Mouse (Mus musculus) heart, postnatal 4 days (tissue): ENCODE results near the gene Manf. TPM values are rescaled to one million over a fixed set of nuclear protein-coding genes. Genes with fewer than 3 reads are reported as not detected.

ENCODE experiments used
- DNase-seq: peaks from one replicate; pipeline ENCODE4 v3.0.0; 2021
- total RNA-seq, 2 experiments: library from RNA; stranded (reverse); gene quantifications; 2 replicates each; pipeline ENCODE4 v1.2.3; 2021

Manf gene
- 100 to 1,000 TPM; 137 to 160 TPM for total RNA-seq

DNA sequence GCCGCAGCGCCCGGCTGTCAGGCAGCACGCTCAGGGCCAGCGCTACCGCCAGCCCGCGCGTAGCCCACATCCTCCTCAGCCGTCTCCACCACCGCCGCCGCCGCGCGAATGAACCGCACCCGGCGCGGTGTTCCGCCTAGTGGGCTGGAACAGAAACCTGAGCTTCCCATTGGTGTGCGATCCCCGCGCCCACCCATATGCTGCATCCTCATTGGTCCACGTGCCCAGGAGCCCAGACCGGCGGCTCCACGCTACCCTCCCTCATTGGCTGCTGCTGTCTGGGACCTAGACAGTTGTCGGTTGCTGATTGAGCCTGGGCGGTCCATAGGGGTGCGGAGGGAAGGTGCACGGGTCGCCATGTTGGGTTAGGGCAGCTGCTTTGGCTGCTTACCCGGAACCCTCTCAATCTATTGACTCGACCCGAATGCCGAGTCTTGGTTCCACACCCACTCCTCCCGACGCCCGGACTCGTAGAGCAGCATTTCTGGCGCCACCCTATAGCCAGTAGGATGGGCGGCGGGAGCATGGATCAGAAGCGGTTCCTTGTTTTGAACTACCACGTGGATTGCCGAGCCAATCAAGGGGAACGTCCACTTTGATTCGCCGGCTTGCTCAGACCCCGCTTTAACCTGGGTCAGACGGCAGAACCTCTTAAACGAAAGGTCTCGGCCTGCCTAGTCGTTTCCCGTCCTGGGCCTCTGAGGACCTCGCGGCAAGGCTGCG lies at the start of gene Manf:
Gene Manf (minus strand): TSS at position 151 of the 723 bp plus-strand sequence.
- peak; percentile 96 for DNase-seq

DNA sequence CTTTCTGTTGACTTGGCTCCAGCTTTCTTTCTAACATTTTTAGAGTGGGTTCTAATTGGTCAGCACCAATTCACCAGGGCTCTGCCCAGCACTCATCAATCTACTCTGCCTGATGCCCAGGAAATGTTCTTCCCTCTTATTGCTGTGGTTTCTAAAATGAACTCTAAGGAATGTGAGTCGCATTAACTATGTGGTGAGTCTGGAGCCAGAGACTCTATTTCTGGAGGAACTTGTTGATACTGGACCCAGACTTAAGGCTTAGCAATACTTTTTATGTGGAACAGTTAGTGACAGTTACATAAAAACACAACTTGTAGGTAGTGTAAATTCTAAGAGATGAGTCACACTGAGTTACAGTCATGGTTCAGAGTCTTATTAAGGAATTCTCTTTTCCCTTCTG lies 43.2 kb upstream of the Manf start:
- DNase-seq: no peak

DNA sequence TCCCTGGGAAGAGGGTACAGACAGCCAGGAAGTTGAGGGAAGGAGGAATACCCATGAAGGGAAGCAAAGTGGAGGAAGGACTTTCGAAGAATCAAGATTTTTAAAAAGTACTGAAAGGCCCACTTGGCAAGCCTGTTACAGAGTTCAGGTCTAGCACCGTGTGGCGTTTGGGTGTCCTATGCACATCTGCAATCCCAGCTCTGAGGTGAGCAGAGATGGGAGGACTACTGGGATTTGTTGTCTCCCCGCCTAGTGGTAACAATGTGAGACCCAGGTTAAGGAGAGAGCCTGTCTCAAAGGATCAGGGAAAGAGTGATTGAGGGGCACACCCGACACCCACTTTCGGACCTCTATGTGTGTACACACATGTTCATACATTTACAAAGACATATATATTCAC lies 23.1 kb upstream of the Manf start:
- no peak for DNase-seq

DNA sequence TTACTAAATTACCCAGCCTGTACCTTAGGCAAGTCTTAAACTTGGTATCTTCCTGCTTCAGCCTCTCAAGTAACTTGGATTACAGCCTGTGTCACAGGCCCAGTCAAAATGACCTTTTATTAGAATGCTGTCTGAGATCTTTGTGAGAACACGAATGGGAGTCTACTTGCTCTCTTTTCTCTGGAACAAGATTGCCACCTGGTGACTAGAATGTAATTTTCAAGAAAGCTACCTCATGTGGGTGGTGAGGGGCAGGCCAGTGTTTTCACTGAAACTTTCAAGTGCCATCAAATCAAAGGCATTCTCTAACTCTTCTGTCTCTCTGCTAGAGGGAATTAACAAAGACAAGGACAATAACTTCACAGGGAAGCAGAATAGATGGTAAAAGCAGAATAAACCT lies 22.0 kb upstream of the Manf start:
- no peak for DNase-seq

DNA sequence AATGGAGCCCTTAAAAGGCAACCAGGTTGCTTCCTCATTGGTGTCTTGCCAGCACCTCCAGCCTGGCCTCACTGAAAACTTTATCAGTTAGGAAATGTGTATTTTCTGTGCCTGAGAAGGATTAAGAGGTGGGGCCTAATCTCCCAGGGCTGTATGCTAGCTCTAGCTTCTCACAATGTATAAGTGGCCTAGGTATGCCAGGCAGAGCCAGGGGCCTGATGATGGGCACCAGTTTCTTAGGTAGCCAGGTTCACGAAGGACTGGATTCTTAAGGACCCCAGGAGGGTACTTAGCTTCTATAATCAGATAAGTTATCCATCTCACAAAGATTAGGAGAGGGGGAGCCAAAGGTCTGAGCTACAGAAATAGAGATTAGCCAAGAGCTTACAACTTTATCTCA lies 19.8 kb upstream of the Manf start:
- no peak for DNase-seq

DNA sequence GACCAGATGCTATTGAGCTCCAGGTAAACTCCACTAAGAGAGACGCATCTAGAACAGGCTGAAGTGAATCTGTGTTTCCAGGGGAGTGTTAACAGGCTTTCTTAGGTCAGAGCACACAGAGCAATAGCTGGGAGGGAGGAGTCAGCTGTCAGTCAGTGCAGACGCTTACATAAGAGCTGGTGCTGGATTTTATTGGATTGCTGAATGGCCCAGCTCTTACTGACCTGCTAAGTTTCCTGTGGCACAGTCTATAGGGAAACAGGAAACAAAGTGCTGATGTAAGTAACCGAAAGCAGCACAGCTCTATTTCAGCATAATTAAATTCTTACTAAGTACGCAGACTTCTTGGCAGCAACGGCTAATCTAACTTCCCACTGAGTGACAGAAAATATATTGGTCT lies 16.9 kb upstream of the Manf start:
- no peak for DNase-seq

DNA sequence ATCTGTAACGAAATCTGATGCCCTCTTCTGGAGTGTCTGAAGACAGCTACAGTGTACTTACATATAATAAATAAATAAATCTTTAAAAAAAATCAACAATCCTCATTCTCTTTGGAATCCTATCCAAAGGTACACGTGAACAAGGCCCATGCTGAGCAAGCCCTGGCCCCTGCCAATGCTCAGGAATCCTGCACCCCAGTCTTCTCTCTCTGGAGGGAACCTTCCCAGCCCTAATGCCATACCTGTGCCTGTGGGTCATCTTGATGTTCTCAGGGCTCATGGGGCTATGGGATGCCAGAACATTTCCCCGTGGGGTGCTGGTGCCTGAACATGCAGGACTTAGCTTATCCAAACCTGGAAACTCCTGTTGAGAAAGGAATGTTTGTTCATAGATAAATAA lies 16.4 kb upstream of the Manf start:
- no peak for DNase-seq

DNA sequence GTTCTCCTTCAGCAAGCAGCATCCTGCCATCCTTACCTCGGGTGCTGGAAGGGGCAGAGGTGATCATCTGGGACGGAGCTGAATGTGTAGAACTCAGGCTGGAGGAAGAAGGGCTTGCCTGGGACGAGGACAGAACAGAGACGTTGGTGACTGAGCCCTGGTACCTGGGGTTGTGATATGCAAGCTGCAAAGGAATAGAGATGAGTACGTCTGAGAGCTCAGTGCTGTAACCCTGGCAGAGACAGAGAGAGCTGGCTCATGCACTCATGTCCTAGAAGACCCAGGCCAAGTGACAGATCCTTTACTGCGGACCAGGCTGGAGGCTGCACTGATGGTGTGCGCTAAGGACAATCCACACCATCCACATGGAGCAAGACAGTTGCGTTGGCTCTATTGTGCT lies 14.8 kb upstream of the Manf start:
- DNase-seq: no peak

DNA sequence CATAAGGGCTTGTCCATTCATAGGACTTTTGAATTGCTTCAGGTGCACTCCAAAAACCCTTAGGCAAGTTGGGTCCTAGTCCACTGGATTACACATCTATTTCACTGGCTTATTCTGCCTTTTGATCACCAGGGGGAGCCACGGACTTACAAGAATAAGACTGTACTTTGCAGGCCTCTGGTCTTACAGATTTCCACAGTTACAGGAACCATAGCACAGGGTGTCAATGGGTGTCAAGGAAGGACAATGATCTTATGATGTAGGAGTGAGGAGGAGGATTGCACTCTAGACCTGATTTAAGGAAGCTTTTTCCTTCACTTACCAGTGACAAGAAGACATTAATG lies 12.0 kb upstream of the Manf start:
- peak; percentile 59 for DNase-seq

DNA sequence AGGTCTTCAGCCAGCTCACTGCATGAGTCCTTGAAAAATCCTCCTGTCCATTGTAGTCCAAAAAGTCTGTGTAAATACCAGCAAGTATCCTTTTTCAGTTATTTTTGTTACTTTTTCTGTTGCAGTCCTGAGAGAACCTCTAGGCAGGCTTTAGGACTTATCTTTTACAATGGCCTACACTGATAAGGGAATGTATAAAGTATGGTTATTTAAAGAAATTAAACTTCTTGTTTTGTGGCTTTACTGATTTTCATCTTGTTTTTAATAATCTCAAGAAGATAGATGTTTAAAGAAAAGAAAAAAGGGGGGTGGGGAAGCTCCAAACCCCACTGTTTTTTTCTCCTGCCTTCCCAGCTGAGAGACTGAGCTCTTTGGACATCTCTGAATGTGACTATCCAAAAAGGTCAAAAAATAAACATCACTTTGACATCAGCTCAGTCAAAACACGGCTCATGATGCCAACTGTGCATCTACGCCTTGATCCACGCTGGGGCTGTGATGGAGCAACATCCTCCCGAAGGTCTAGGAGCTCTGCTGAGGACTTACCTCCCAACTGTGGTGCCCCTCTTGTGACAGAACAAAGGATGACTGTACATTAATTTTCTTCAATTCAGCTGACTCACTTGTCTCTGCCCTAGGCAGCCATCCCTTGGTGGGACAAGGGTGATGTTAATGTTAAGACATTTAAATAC lies 11.5 kb upstream of the Manf start:
- DNase-seq: no peak

DNA sequence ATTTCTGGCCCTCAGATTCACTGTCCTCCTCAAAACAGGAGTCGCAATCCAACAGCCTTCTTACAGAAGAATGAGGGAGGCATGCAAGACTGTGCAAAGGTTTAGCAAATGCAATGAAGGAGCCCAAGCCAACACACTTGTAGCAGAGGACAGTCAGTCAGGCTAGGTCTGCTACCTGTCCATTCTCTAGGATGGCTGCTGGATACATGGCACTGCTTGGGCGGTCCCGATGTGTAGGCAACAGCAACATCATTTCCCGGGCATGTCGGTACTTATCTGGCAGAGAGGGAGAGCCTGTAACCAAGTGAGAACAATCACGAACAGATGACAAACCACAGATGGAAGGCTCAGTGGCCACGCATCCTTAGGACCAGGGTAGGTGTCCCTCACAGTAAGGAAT lies 9.8 kb upstream of the Manf start:
- no peak for DNase-seq

DNA sequence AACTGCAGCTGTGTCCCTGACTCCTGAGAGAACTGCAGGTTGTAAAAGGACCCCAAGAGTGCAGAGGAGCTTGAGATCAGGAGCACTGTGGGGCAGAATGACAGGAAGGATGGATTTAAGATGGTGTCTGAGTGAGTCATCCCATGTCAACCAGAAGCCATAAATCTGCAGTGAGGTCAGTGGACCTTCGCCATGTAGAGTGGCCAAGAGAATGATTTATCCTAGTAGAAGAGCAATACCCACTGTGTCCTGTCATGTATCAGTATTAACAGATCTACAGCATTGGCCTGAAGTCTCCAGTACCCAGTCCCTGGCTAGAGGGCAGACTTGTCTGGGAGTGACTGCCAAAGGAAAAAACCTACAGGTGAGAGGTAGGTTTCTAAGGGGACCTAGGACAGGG lies 7.1 kb upstream of the Manf start:
- no peak for DNase-seq

DNA sequence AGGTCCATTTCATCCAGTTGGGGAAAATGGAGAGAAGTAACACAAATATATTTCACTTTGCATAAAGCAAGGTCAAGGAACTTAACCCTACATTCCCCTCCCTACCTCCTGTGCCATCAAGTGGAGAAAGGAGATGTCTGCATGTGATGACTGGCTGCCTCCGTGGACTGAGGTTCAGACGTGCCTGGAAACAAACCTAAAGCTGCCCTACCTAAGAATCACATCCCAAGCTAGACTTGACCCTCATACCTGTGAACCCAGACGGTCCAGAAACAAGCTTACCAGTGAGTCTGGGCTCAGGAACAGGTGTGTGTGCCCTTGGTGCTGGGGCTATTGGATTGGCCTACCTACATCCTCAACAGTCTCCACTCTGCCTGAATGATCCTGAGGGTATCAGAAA lies 1.5 kb upstream of the Manf start:
- DNase-seq: no peak

DNA sequence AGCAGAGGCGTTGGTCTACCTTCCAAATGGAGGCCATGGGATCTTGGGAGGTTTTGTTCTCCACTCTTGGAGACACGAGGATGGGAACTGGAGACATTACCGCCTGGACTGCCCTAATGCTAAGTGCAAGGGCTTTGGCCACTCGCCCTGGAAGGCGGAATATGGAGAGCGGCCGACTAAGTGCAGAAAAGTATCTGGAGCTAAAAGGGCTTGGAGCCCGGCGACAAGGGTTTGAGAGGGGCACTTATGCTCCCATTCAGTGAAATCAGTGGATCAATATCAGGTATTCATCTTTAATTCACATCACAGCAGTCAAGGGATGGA lies 735 bp upstream of the Manf start:
- DNase-seq: no peak

DNA sequence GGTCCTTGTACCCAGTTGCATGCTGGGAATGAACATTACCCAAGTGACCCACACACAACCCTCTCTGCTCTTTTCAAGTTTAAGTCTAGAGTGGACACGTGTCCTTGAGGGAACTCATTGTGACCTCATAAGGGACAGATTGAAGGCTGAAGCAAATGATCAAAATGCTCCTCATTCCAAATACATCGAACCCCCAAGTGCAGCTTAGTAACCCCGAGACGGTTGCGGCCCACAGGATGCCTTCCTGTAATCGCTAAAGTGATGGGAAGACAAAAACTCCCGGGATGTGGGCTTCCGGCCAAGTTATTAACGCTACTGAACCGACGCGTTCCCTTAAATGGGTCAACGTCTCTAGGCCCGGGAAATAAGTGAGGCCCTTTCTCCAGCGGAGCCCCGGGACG lies 438 bp downstream of the Manf start:
- no peak for DNase-seq

DNA sequence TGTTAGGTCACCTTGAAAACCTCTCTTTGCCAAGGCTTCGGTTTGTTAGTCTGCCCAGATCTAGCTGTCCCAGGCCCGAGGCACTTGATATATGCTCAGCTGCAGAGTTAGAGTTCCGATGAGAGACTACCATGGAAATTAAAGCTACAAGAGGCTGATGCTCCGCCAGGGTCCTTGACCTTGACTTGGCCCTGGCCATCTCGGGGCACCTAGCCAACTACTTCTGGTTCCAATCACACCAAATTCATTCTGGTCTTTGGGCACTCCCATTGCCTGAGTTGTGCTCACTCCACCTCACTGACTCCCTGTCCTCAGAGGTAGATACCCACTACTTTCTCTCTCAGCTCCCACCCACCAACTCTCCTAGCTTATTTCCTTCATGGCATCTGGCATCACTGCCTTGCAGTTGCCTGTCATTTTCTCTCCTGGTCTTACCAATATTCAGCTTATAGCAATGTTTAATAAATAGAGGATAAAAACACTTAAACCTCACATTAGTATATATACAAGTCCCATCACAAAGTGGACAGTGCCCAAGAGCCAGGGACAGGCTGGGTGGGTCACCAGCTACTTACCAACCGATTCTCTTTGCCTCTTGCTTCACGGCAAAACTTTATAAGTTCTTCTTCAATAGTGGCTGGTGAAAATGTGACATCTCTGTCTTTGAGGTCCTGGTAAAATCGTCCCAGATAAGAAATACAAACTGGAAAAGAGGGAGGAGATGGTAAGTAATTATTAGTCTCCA lies 1.1 kb downstream of the Manf start:
- DNase-seq: peak; percentile 31

DNA sequence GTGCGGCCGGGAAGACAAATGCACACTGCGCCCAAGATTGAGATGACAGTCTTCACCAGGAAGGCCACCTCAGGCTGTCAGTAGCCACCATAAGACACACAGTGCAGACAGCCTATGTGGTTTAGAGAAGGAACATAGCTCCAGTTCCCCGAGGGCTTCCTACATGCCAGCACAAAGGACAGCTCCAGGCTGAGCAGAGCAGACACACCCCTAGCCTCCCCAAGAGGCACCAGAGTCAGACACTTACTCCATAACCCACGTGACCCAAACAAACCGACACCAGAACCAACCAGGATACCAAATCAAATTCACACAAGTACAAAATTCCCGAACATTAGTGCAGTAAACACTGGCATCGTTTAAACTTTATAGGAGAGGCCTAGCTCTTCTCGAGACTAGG lies 2.5 kb downstream of the Manf start:
- DNase-seq: no peak

DNA sequence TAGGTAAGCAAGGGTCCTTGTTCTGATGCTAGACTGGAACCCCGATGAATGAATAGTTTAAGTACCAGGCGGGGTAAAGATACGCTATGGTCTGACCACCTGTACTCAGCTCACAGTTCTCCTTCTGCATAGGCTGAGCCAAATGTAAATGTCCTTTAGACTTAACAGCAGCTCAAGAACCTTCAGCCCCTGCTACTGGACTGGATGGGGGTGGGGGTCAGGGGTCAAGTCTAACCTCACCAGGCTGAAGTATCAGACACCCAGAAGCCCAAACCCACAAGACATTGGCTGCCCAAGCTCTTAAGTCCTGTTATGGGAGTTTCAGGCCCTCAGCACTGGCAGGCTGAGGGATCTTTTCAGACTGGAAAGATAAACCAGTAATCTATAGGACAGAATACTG lies 3.4 kb downstream of the Manf start:
- DNase-seq: no peak

DNA sequence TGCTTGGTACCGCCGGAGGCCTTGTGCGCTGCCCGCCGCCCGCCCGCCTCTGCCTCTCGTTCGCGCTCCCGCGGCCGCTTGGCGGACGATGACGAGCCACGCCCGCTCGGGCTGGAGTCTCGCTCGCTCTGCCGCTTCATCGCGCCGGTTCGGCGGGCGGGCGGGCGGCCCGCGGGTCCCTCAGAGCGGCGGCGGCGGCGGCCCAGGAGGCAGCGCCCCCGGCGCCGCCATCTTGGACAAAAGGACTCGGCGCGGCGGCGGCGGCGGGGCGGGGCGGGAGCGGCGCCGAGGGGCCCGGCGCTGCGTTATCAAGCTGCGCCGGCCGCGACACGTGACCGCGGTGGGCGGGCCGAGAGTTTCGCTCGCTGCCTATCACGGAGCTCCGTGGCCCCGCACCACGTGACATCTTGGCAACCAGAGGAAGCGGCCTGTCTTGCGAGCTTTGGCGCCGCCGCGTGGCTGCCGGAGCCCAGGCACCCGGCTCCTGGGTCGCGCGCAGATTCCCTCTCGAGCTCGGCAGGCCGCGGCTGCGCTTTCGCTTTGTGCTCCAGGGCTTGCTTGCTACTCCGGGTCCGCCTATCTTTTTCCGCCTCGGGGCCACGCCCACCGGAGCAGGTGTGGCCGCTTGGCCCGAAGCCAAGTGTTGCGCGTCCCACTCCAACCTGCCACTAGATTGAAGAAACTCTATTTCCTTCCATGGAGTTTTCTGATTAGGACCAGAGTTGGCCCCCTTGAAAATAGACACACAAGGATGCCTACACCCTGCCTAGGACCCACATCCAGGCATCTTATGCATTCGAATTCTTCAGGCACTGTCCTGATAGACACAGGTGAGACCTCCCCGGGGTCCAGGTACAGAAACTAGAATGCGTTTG lies 4.7 kb downstream of the Manf start, which contains the start of gene Rbm15b:
Gene Rbm15b (minus strand): TSS at position 601 of the 875 bp plus-strand sequence.
- DNase-seq: peak; percentile 99

DNA sequence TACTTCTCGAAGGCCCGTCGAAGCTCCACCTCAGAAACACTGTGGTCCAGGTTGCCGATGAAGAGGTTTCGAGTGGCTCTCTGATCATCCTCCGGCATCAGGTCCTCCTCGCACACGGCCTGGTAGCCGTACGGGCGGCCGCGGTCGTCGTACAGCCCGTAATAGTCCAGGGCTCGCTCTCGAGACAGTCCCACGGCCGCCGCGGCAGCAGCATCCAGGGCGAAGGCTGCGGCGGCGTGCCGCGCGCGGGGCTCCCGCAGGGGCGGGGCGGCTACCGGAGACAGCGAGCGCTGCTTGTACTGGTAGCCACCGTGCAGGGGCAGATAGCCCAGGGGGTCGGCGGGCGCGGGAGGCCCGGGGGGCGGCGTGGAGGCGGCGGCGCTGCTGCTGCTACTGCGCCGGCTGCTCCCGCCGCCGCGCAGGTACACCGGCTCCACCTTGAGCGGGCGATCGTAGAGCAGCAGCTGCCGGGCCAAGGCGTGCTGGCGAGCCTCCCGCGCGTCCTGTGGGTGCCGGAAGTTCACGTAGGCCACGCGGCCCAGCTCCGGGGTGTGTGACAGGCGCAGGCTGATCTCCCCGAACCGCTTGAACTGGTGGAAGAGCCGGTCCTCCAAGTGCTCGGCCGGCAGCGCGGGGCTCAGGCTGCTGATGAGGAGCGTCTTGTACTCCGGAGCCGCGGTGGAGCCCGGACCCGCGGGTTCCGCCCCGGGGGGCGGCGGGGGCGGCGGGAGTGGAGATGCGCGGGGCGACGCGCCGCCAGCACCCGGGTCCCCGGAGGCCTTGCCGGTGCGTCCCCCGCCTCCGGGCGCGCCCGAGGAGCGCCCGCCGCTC lies 5.7 kb downstream of the Manf start:
- peak; percentile 57 for DNase-seq

DNA sequence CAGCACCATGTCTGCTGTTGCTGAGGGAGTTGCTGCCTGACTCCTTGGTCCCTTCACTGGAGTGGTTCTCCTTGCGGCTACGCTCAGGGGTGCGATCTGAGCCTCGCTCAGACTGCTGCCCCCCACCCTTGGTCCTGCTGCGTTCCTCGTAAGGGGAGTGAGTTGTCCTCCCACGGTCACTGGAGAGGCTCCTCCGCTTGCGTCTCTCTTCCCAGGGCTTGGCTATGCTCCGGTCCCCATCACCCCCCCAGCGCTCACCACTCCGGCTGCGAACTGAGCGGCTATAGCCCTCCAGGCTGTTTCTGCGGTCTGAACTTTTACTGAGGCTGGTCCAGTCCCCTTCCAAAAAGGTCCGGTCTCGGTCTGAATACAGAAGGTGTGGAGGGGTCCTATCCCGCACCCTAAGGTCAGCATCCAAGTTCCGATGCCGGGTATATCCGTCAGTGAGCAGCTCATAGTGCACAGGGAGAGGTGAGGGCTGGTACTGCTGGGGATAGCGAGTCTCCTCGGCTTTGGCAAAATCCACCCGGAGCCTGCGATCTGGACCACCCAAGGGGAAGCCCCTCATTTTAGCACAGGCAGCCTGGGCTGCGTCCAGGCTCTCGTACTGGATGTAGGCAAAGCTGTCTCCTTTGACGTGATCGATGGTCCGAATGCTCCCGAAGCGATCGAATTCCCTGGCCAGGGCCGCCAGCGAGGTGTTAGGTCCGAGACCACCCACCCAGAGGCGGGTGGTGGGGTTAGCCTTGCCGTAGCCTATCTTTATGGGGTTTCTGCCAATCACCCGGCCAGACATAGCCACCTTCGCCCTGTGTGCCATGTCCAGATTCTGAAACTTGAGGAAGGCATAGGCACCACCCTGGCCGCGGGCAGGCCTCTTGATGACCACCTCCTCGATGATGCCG lies 6.5 kb downstream of the Manf start:
- DNase-seq: peak; percentile 26
